Mouse (Mus musculus): Measurements from ENCODE around the gene Ltbp3.

DNA sequence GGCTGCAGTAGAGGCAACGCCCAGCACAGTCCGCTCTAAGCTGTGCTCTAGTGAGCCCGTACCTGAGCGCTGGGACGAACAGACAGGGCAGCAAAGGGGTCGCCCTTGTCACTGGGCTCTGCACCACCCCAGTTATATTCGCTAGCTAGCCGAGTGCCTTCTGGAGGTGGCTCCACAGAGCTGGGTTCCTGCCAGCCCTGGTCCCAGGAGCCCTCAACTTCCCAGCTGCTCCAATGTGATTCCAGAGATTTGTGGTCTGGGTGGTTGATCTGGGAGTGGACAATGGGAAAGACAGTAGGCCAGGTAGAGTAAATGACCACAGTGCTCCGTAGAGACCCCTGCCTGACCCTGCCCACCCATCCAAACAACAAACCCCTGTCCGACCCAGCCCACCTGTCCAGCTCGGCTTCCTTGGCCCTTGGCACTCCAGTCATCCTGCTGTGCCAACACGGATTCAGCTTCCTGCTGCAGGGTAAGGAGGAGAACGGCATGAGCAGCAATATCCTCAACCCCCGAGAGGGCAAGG lies 18.2 kb downstream of the Ltbp3 start:
- TF ChIP-seq CTCF (IDR thresholded peaks at IDR 0.05; ENCODE audit: low read depth) = no peak
- TF ChIP-seq EP300 (optimal IDR thresholded peaks at IDR 0.05) = no peak
